Mouse (Mus musculus) hindbrain, embryonic 11.5 days (tissue): ENCODE results near the gene Sod3. TPM values are rescaled to one million over a fixed set of nuclear protein-coding genes. Genes with fewer than 3 reads are reported as not detected.
A peak's percentile ranks its signal among the peaks of the same experiment; 100 is the strongest.

ENCODE experiments used
- ATAC-seq: fragments of 200-750 bp; cut with Nextera tagmentation; 2 replicates; pipeline ENCODE4 v1.8.0; 2017; ENCODE audit warnings: mild to moderate bottlenecking, moderate TSS enrichment, moderate library complexity; ENCODE audit not compliant: low FRiP score
- DNase-seq: peaks from one replicate; pipeline ENCODE4 v3.0.0-alpha.2; 2015; ENCODE audit warnings: low spot score
- H3K27ac ChIP-seq: fragments of 300-500 bp; sonication (generic); 2 replicates; pipeline ENCODE4 v1.5.1; 2014; ENCODE audit warnings: mild to moderate bottlenecking, low read depth, low read length
- H3K27me3 ChIP-seq: fragments of 300-500 bp; sonication (generic); 2 replicates; pipeline ENCODE4 v1.6.1; 2014; ENCODE audit warnings: mild to moderate bottlenecking, low read length, moderate library complexity, mixed read lengths; ENCODE audit not compliant: control insufficient read depth, insufficient read depth
- H3K36me3 ChIP-seq: fragments of 300-500 bp; sonication (generic); 2 replicates; pipeline ENCODE4 v1.6.1; 2014; ENCODE audit warnings: mild to moderate bottlenecking, low read length, moderate library complexity, mixed read lengths; ENCODE audit not compliant: control insufficient read depth, insufficient read depth
- H3K4me1 ChIP-seq: fragments of 300-500 bp; sonication (generic); replicated peaks from 2 replicates; pipeline ENCODE4 v1.6.1; 2014; ENCODE audit warnings: low read length, mixed read lengths; ENCODE audit not compliant: control insufficient read depth, insufficient read depth
- H3K4me2 ChIP-seq: fragments of 300-500 bp; sonication (generic); replicated peaks from 2 replicates; pipeline ENCODE4 v1.6.1; 2014; ENCODE audit warnings: mild to moderate bottlenecking, low read depth, low read length
- H3K4me3 ChIP-seq: fragments of 300-500 bp; sonication (generic); 2 replicates; pipeline ENCODE4 v1.5.1; 2014; ENCODE audit warnings: low read depth, low read length
- H3K9ac ChIP-seq: fragments of 300-500 bp; sonication (generic); 2 replicates; pipeline ENCODE4 v1.6.1; 2014; ENCODE audit warnings: low read depth, low read length
- H3K9me3 ChIP-seq: fragments of 300-500 bp; sonication (generic); 2 replicates; pipeline ENCODE4 v1.6.1; 2016; ENCODE audit warnings: low read length; ENCODE audit not compliant: control insufficient read depth
- WGBS: fragments of 180-500 bp; shearing (Covaris S2); extraction: QIAGEN DNeasy Blood & Tissue Kit; methylation state at CpG from one replicate; pipeline ENCODE4 v1.1.7; 2014; 5-methylcytosine and 5-hydroxymethylcytosine counted together
- polyA plus RNA-seq: library from polyadenylated mRNA; unstranded; fragments of >200 nt; fragmentation: Nextera tagmentation; extraction: Ambion mirVana; gene quantifications from 2 replicates; pipeline ENCODE4 v1.2.1, GENCODE M21; 2014

Sod3 gene
- polyA plus RNA-seq = 0.82 and 0.91 TPM in 2 replicates

DNA sequence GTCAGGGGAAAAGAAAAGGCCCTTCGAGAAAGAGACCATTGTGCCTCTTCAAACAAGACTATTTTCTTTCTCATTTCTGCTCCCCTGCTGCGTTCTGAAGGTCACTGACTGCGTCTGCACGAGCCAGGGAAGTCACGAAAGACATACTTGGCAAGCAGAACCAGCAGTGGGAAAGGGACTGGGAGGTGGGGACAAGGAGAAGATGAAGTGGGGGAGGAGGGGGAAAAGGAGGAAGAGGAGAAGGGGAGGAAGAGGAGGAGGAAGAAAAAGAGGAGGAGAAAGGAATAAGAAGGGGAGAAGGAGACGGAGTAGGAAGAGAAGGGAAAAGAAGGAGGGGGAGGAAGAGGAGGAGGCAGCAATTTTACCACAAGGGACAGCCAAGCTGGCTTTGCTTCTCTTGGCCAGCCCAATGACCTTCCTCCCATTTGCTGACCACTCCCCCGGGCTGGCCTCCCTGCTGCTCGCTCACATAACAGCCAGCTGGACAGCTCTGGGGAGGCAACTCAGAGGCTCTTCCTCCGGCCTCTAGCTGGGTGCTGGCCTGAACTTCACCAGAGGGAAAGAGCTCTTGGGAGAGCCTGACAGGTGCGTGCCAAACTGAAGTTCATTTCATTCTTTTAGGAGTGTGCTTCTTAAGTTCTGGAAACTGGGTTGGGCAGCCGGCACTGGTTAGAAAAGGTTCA lies at the start of gene Sod3:
Sod3 (plus strand) TSS at position 324 of the 683 bp plus-strand sequence.
- DNase-seq = no peak
- ATAC-seq = no peak
- no peak within 1 kb of the TSS for H3K9ac ChIP-seq
- 14% methylated on average over 11 of the region's 11 CpGs for WGBS
- no peaks in the 10 kb centered on the region; the same call in 1 of the 2 replicates for H3K4me1 ChIP-seq
- no peaks in the 10 kb centered on the region for H3K9me3 ChIP-seq
- H3K27me3 ChIP-seq = no peaks in the 10 kb centered on the region
- H3K27ac ChIP-seq = no peak within 1 kb of the TSS
- H3K4me2 ChIP-seq = no peak within 1 kb of the TSS
- H3K36me3 ChIP-seq = no peaks in the 10 kb centered on the region
- H3K4me3 ChIP-seq = no peak within 1 kb of the TSS

DNA sequence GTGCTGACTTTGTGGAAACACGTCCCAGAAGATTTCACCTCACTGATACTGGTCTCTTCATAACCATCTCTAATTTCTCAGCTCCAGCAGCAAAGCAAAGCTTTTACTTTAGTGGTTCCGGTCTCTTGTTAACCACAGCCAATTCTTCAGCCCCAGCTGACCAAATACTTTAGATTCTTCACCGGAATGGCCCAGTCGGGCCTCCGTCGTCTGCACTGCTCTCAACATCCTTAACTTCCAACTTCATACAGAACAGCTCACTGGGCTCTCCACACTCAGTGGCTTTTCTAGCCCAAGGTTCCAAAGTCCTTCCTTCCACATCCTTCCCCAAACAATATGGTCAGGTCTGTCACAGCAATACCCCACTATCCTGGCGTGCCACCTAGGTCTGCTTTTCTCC lies 46.7 kb upstream of the Sod3 start:
- ATAC-seq (no peak), DNase-seq (no peak)
- Histone ChIP-seq H3K9me3 (no peaks in the 10 kb centered on the region), H3K4me3 (no peak overlapping the region), H3K36me3 (no peaks in the 10 kb centered on the region), H3K4me1 (no peaks in the 10 kb centered on the region), H3K27me3 (no peaks in the 10 kb centered on the region), H3K9ac (no peak overlapping the region), H3K27ac (no peak overlapping the region), H3K4me2 (no peak overlapping the region)
- WGBS = 88% methylated on average over 7 of the region's 7 CpGs

DNA sequence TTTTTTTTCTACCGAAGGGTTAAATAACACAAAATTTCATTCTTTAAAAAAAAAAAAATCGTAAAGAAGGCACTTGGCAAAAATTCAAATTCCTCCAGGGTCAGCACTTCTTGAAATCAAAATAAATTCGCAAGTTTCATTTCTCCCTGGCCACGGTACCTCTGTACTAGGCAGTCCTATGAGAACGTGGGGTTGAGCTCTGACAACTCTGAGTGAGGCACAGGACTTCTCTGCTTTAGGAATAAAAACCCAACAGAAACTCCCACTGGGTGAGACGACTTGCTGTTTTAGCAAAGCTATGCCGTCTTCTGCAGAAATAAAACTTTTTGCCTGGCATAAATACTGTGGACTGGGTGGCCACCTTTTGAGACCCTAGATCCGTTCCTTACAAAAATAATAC lies 44.1 kb upstream of the Sod3 start:
- Histone ChIP-seq H3K4me1 (no peaks in the 10 kb centered on the region), H3K9me3 (no peaks in the 10 kb centered on the region), H3K27me3 (no peaks in the 10 kb centered on the region), H3K4me3 (no peak overlapping the region), H3K4me2 (no peak overlapping the region), H3K27ac (no peak overlapping the region), H3K36me3 (no peaks in the 10 kb centered on the region), H3K9ac (no peak overlapping the region)
- WGBS = 76% methylated on average over 8 of the region's 8 CpGs
- no peak for ATAC-seq
- DNase-seq = no peak

DNA sequence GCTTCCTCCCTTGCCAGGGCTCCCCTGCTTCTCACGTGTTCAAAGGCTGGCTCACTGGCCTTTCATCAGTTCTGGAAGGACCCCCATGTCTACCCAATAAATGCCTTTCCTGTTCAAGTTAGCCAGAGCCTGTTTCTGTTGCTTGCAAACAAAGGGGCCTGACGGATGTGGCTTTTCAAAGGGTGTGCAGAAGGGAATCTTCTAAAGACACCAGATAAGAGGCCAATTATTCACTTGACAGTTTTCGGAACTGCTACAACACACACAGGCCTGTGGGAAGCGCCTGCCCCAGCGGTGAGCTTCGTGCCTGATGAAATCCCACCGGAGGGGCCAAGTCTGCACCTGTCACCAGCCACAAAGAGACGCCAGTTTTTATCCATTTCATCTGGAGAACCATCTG lies 31.5 kb upstream of the Sod3 start:
- ATAC-seq = no peak
- Histone ChIP-seq H3K4me2 (no peak overlapping the region), H3K27me3 (no peaks in the 10 kb centered on the region), H3K9me3 (no peaks in the 10 kb centered on the region), H3K9ac (no peak overlapping the region), H3K27ac (no peak overlapping the region), H3K4me1 (no peaks in the 10 kb centered on the region), H3K4me3 (no peak overlapping the region), H3K36me3 (no peaks in the 10 kb centered on the region)
- 26% methylated on average over 8 of the region's 8 CpGs for WGBS
- DNase-seq = peak; percentile 3

DNA sequence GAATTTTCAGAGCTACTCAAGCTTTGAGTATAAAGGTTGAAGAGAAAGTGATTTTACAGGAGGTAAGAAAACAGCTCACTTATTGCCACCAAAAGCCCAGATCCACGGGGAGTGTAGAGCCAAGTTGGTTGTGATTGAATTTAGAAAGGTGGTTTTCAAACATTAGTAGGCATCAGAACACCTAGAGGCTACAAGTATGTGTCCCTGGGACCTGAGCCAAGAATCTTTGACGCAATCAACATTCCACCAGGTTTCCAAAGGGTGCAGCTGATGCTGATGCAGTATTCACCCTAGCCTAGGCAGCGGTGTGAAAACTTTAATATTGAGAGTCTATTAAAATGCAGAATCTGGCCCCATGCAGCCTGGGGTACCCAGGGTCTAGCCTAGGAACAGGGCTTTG lies 28.0 kb upstream of the Sod3 start:
- ATAC-seq (no peak), DNase-seq (no peak)
- Histone ChIP-seq H3K4me2 (no peak overlapping the region), H3K27ac (no peak overlapping the region), H3K4me1 (no peaks in the 10 kb centered on the region), H3K9ac (no peak overlapping the region), H3K27me3 (no peaks in the 10 kb centered on the region), H3K9me3 (no peaks in the 10 kb centered on the region), H3K36me3 (no peaks in the 10 kb centered on the region), H3K4me3 (no peak overlapping the region)
- 81% methylated on average over 3 of the region's 3 CpGs for WGBS

DNA sequence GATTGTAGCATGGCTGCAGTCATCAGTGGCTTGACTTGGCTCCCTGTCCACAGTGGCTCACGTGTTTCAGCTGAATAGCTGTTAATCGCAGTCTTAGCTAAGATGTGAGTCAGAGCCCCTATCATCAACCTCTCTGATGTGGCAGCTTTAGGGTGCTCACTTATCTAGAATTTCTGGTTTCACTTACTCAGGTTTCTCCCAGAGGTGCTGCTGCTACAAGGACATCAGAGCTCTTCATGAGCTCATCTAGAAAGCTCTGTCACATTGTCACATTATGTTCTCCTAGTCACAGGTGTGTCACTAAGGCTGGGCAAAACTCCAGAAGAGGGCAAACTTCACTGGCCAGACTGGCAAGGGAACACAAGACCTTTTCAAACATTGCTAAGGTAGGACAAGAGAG lies 24.5 kb upstream of the Sod3 start:
- no peaks in the 10 kb centered on the region for H3K36me3 ChIP-seq
- no peak overlapping the region for H3K27ac ChIP-seq
- ATAC-seq (no peak), DNase-seq (no peak)
- H3K4me1 ChIP-seq = no peaks in the 10 kb centered on the region
- no peaks in the 10 kb centered on the region for H3K9me3 ChIP-seq
- H3K4me3 ChIP-seq = no peak overlapping the region
- no peak overlapping the region for H3K9ac ChIP-seq
- no peak overlapping the region for H3K4me2 ChIP-seq
- 90% methylated on average over 2 of the region's 2 CpGs for whole genome bisulfite sequencing
- no peaks in the 10 kb centered on the region for H3K27me3 ChIP-seq

DNA sequence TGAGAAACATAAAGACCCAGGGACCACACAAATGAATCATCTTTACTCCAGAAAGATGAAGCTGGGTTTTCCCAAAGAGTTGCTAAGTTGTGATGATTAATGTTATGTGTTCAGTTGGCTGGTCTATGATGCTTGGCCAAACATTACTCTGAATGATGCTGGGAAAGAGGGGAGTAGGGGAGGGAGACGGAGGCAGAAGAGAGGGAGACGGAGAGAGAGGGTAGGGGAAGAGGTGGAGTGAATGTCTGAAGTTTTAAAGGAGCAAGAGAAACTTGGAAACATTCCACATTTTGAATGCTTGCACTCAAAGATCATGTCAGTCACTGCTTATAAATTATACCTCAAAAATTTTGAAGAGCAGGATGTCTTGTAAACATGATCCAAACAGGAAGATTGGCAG lies 16.7 kb upstream of the Sod3 start:
- Histone ChIP-seq H3K27ac (no peak overlapping the region), H3K27me3 (no peaks in the 10 kb centered on the region), H3K9ac (no peak overlapping the region), H3K9me3 (no peaks in the 10 kb centered on the region), H3K4me1 (no peaks in the 10 kb centered on the region), H3K4me3 (no peak overlapping the region), H3K36me3 (no peaks in the 10 kb centered on the region), H3K4me2 (no peak overlapping the region)
- DNase-seq = no peak
- 85% methylated on average over 2 of the region's 2 CpGs for WGBS
- no peak for ATAC-seq

DNA sequence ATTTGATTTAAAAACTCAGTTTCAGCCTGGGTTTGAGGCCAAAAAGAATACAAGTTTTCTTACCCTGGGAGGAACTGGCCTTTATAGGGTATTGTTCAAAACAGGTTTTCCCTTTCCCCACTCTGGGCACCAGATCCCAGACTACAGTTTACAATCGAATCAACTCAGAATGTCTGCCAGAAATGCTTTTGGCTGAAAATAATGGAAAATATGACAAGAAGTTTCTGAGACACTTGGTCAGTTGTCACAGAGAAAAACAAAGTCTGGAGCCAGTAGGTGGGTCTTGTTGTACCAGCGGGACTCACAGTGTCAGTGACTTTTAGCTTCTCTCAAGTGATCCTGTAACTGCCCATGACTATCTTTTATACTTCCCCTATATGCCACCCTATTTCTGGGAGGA lies 13.1 kb upstream of the Sod3 start:
- no peak for DNase-seq
- no peaks in the 10 kb centered on the region for H3K27me3 ChIP-seq
- H3K27ac ChIP-seq = no peak overlapping the region
- H3K4me2 ChIP-seq = no peak overlapping the region
- 93% methylated on average over 2 of the region's 2 CpGs for WGBS
- H3K4me3 ChIP-seq = no peak overlapping the region
- H3K9me3 ChIP-seq = no peaks in the 10 kb centered on the region
- H3K9ac ChIP-seq = no peak overlapping the region
- H3K36me3 ChIP-seq = no peaks in the 10 kb centered on the region
- no peak for ATAC-seq
- no peaks in the 10 kb centered on the region for H3K4me1 ChIP-seq

DNA sequence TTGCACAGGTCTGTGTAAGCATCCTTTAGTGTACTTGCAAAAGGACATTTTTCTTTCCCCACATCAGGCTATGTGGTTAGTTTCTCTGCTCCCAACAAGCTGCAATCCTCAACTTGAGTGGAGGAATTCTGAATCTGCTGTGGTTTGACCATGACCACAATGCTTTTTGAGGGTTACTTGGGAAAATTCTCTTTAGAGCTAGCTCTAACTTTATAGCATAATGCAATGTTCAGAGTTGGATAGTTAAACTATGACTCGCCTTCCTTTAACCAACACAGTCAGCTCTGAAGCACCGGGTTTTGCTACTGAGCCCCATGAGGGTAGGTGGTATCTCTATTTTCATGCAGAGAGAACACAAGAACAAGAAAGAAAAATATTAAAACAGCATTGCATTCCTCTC lies 12.0 kb upstream of the Sod3 start:
- DNase-seq (no peak), ATAC-seq (no peak)
- Histone ChIP-seq H3K4me3 (no peak overlapping the region), H3K9me3 (no peaks in the 10 kb centered on the region), H3K4me2 (no peak overlapping the region), H3K27me3 (no peaks in the 10 kb centered on the region), H3K9ac (no peak overlapping the region), H3K36me3 (no peaks in the 10 kb centered on the region), H3K4me1 (no peaks in the 10 kb centered on the region), H3K27ac (no peak overlapping the region)
- 88% methylated on average over 2 of the region's 2 CpGs for WGBS
